Mouse (Mus musculus): Measurements from ENCODE around the gene Lrrc2.

DNA sequence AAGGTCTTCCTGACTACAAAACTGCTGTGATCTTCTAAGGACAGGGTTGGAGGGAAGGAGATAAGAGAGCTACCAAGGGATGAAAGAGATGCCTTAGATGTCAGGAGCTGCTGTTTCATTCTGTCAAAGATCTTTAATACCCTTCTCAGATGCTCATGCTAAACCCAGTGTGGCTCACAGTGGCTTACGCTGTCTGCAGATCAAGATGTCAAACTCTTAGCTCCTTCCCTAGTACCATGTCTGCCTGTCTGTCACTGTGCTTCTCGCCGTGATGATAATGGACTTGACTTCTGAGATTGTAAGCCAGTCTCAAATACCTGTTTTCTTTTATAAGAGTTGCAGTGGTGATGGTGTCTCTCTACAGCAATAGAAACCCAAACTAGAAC lies 42.7 kb upstream of the Lrrc2 start:
- no peak for TF ChIP-seq POLR2A (IDR thresholded peaks at IDR 0.05; ENCODE audit: borderline replicate concordance, extremely low read depth, insufficient read depth, insufficient read length, poor library complexity, severe bottlenecking)
- TF ChIP-seq CTCF (IDR thresholded peaks at IDR 0.05; ENCODE audit: borderline replicate concordance, extremely low read depth, insufficient read depth, insufficient read length): no peak
